Mouse (Mus musculus) spleen, postnatal 14 days (tissue): ENCODE data around the gene Krtap4-7.
"Not testable (repeated sequence)": the region's sequence is repeated elsewhere in the genome, so short reads cannot be mapped to it uniquely, and the experiment has no call there.

Experiments
- DNase-seq, 2 experiments: peaks; one replicate each; pipeline ENCODE4 v3.0.0; 2021 to 2022; ENCODE audit warnings: low spot score in 2 of 2

Krtap4-7 gene

GRCm38 (mm10) chr11:99597742-99598141 is 46.1 kb downstream of the Krtap4-7 start, which contains the start of gene Krtap9-3:
Gene Krtap9-3 (minus strand): TSS chr11:99598105.
- DNase-seq = not testable (repeated sequence)
